Mouse (Mus musculus): ENCODE data around the gene Prr5.

- TF ChIP-seq CTCF (IDR thresholded peaks at IDR 0.05): no peak
- no peak for TF ChIP-seq EP300 (IDR thresholded peaks at IDR 0.05)
These were observed 8.5 kb downstream of the Prr5 start for GRCm38 (mm10) chr15:84677943-84678342.
